Mouse (Mus musculus): Measurements from ENCODE around the gene Mrpl24. TPM values are rescaled to one million over a fixed set of nuclear protein-coding genes. Genes with fewer than 3 reads are reported as not detected.

Mrpl24 gene
- polyA plus RNA-seq, 1 experiment from 2014 or later, result 77.8 TPM

DNA sequence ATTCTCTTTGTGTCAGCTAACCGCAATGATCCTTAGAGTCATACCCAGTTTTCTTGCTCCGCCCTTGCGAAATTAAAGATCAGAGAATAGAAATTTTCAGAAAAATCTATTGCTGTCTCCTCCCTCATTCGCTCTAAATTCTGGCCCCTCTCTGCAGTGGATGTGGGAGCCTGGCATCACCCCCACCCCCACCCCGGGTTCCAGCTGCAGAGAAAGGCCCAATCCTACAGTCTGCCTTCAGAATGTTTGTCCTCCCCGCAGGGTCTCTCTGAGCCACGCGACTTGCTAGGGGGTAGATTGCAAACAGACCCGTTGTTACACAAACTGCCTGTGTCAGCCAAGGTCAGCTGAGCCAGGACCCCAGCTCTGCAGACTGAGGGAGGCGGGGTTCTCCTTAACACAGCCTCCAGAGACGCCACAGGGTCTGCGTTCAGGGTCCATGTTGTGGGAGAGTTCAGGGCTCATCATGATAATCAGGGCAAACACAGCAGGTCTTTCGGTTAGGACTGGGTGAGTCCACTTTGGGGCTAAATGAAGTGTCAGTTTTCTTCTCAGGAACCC, 30.7 kb downstream of the Mrpl24 start:
- 2% methylated on average over 13 of the region's 13 CpGs for WGBS
- H3K4me3 ChIP-seq, result peak overlapping the region; percentile 46
- peak overlapping the region; percentile 67 for H3K4me2 ChIP-seq (replicated peaks)
- H3K9me3 ChIP-seq, result no peaks in the 10 kb centered on the region
- no peak for ATAC-seq (ENCODE audit: low FRiP score, low read depth)
- H3K36me3 ChIP-seq, result peaks cover 11% of the 10 kb centered on the region; the same call in 1 of the 2 replicates
- peaks cover 85% of the 10 kb centered on the region for H3K4me1 ChIP-seq
- no peaks in the 10 kb centered on the region; the same call in 1 of the 2 replicates for H3K27me3 ChIP-seq
- H3K9ac ChIP-seq (replicated peaks), result peak overlapping the region; percentile 48
- H3K27ac ChIP-seq (replicated peaks), result peak overlapping the region; percentile 83

DNA sequence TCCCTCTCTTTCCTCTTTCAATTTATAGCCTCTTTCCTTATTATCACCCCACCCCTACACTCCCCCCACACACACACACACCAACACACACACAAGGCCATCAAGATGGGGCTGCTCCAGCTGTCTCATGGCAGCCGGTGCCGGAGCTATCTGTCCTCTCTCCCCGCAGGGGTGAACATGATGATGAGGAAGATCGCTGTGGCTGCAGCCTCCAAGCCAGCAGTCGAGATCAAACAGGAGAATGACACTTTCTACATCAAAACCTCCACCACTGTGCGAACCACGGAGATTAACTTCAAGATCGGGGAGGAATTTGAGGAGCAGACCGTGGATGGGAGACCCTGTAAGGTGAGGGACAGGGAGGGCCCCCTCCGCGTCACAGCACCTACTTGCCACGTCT, 32.6 kb downstream of the Mrpl24 start:
- peak overlapping the region; percentile 22; the same call in 1 of the 2 replicates for H3K4me3 ChIP-seq
- peaks cover 65% of the 10 kb centered on the region for H3K4me1 ChIP-seq
- WGBS, result 9% methylated on average over 12 of the region's 12 CpGs
- no peaks in the 10 kb centered on the region for H3K9me3 ChIP-seq
- H3K36me3 ChIP-seq, result peaks cover 11% of the 10 kb centered on the region; the same call in 1 of the 2 replicates
- no peak for ATAC-seq (ENCODE audit: low FRiP score, low read depth)
- peak overlapping the region; percentile 41 for H3K9ac ChIP-seq (replicated peaks)
- peak overlapping the region; percentile 67 for H3K4me2 ChIP-seq (replicated peaks)
- H3K27ac ChIP-seq (replicated peaks), result peak overlapping the region; percentile 71
- H3K27me3 ChIP-seq, result no peaks in the 10 kb centered on the region; the same call in 1 of the 2 replicates

DNA sequence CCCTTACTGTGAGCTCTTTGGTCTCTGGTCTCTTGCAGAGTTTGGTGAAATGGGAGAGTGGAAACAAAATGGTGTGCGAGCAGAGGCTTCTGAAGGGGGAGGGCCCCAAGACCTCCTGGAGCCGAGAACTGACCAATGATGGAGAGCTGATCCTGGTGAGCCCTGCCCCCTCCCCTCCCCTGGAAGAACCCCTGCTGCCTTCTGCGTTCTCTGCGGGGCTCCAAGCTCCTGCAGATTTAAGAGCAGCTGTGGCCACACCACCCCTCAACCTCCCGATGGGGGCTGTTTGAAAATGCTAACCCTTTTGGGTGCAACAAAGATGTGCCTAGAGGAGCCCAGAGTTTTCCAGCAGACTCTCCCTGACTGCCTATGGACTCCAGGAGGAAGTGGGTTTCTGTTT, 33.1 kb downstream of the Mrpl24 start:
- H3K27ac ChIP-seq (replicated peaks), result peak overlapping the region; percentile 71
- ATAC-seq (ENCODE audit: low FRiP score, low read depth), result 0 out of 2 replicates have a peak, but pooled peaks have one; percentile 51
- H3K9ac ChIP-seq (replicated peaks), result peak overlapping the region; percentile 41
- 0% methylated on average over 5 of the region's 5 CpGs for WGBS
- H3K4me1 ChIP-seq, result peaks cover 61% of the 10 kb centered on the region
- H3K36me3 ChIP-seq, result peaks cover 11% of the 10 kb centered on the region; the same call in 1 of the 2 replicates
- H3K4me2 ChIP-seq (replicated peaks), result peak overlapping the region; percentile 67
- peak overlapping the region; percentile 22 for H3K4me3 ChIP-seq
- H3K9me3 ChIP-seq, result no peaks in the 10 kb centered on the region
- no peaks in the 10 kb centered on the region; the same call in 1 of the 2 replicates for H3K27me3 ChIP-seq

DNA sequence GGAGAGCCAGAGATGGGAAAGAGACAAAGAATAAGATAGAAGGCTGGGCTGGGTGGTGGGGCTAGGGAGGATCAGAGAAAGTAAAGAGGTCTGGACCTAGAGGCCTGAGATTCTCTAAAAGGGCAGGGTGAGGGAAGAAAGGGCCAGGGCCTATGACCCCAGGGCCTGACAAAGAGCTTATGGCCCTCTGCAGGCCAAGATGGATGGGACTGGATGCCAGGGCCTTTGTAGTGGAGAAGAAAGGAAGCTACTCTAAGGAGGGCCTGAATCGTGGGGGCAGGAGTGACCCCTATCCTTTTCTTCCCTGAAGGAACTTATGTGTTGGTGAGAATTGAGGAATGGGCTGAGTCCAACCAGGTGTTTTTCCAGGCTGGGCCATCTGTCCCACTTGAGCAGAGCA, 38.8 kb downstream of the Mrpl24 start:
- H3K4me3 ChIP-seq, result no peak overlapping the region
- H3K27me3 ChIP-seq, result no peaks in the 10 kb centered on the region
- 0% methylated on average over 1 of the region's 1 CpGs for WGBS
- H3K9ac ChIP-seq (replicated peaks), result no peak overlapping the region
- H3K36me3 ChIP-seq, result peaks cover 11% of the 10 kb centered on the region; the same call in 1 of the 2 replicates
- no peak overlapping the region for H3K4me2 ChIP-seq (replicated peaks)
- H3K9me3 ChIP-seq, result no peaks in the 10 kb centered on the region
- no peak for ATAC-seq (ENCODE audit: low FRiP score, low read depth)
- peaks cover 41% of the 10 kb centered on the region for H3K4me1 ChIP-seq
- H3K27ac ChIP-seq (replicated peaks), result 0 out of 2 replicates have a peak overlapping the region, but pooled peaks have one; percentile 4

- Histone ChIP-seq H3K36me3 (peaks cover 9% of the 10 kb centered on the region; the same call in 1 of the 2 replicates), H3K4me3 (no peak overlapping the region), H3K4me1 (peaks cover 37% of the 10 kb centered on the region), H3K9me3 (no peaks in the 10 kb centered on the region), H3K4me2 (replicated peaks) (no peak overlapping the region), H3K9ac (replicated peaks) (no peak overlapping the region), H3K27ac (replicated peaks) (no peak overlapping the region), H3K27me3 (no peaks in the 10 kb centered on the region)
- 31% methylated on average over 4 of the region's 4 CpGs for WGBS
- ATAC-seq (ENCODE audit: low FRiP score, low read depth), result no peak
Observed at GRCm38 (mm10) chr3:87958476-87958875, 39.2 kb downstream of the Mrpl24 start.

DNA sequence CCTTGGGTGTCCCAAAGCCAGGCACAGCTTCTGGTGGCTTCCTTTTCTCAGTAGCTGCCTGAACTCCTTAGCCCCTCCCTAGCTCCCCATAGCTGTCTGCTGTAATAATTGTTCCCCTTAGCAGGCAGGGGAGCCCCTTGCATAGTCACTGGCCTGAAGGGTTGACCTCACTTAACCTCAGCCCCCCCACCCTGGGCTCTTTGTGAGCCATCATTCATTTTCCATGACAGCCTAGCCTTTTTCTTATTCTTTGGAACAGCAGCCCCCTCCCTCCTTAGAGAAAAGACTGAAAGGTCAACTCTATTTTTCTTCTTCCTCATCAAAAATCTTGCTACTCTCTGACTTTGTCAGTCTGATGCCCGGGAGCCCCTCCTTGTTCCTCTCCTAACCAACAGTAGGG, 39.7 kb downstream of the Mrpl24 start:
- no peaks in the 10 kb centered on the region for H3K9me3 ChIP-seq
- no peak overlapping the region for H3K4me3 ChIP-seq
- no peaks in the 10 kb centered on the region for H3K27me3 ChIP-seq
- 22% methylated on average over 1 of the region's 1 CpGs for WGBS
- ATAC-seq (ENCODE audit: low FRiP score, low read depth), result no peak
- no peak overlapping the region for H3K27ac ChIP-seq (replicated peaks)
- H3K36me3 ChIP-seq, result peaks cover 4% of the 10 kb centered on the region; the same call in 1 of the 2 replicates
- no peak overlapping the region for H3K9ac ChIP-seq (replicated peaks)
- no peak overlapping the region for H3K4me2 ChIP-seq (replicated peaks)
- peaks cover 35% of the 10 kb centered on the region for H3K4me1 ChIP-seq

GRCm38 (mm10) chr3:87959371-87959770, 40.1 kb downstream of the Mrpl24 start:
- WGBS, result 70% methylated on average over 7 of the region's 7 CpGs
- no peak for ATAC-seq (ENCODE audit: low FRiP score, low read depth)
- Histone ChIP-seq H3K4me3 (no peak overlapping the region), H3K27ac (replicated peaks) (0 out of 2 replicates have a peak overlapping the region, but pooled peaks have one; percentile 94), H3K36me3 (no peaks in the 10 kb centered on the region), H3K4me2 (replicated peaks) (no peak overlapping the region), H3K4me1 (peaks cover 35% of the 10 kb centered on the region), H3K27me3 (no peaks in the 10 kb centered on the region), H3K9me3 (no peaks in the 10 kb centered on the region), H3K9ac (replicated peaks) (no peak overlapping the region)

GRCm38 (mm10) chr3:87960191-87960585, 40.9 kb downstream of the Mrpl24 start:
- Histone ChIP-seq H3K27me3 (no peaks in the 10 kb centered on the region), H3K4me3 (peak overlapping the region; percentile 39), H3K27ac (replicated peaks) (peak overlapping the region; percentile 94), H3K4me2 (replicated peaks) (peak overlapping the region; percentile 54), H3K9me3 (no peaks in the 10 kb centered on the region), H3K36me3 (no peaks in the 10 kb centered on the region), H3K9ac (replicated peaks) (peak overlapping the region; percentile 39; the same call in 1 of the 2 replicates), H3K4me1 (peaks cover 35% of the 10 kb centered on the region)
- under 1% methylated on average over 10 of the region's 10 CpGs for WGBS
- ATAC-seq (ENCODE audit: low FRiP score, low read depth), result no peak

- no peaks in the 10 kb centered on the region for H3K9me3 ChIP-seq
Observed at GRCm38 (mm10) chr3:87960586-87961191, 41.4 kb downstream of the Mrpl24 start.

DNA sequence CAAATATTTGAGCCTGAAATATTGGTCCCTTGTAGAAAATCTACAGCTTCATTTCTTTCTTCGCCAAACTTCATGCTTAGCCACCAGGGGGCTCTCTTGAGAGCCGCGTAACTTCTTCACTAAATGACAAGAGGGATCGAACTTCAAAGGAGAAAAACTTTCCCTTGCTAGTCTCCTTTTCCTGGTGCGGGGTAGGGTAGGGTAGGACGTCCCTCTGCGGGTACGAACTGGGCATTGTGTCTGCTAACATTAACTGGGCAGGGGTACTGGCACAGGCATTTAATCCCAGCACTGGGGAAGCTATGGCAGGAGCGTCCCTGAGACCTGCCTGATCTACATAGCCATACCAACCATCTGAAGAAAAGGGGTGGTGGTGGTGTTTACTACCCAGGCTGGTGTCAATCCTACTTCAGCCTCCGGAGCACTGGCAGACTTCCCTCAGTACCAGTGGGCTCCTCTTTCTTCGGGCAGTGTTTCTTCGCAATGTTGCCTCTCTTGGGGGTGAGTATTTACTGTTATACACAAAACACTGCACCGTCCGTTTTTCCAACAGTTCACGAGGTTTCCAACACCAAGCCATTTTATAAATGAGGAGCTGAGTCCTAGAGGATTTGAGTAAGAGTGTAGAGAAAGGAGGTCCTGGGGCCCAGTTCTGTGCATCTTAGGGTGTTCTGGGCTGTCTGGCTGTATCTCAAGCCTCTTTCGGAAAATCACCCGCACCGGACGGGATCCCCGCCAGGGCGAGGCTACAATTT, 51.1 kb downstream of the Mrpl24 start:
- H3K36me3 ChIP-seq, result peaks cover under 1% of the 10 kb centered on the region
- peaks cover 52% of the 10 kb centered on the region for H3K4me1 ChIP-seq
- H3K27ac ChIP-seq (replicated peaks), result peak overlapping the region; percentile 98
- peak overlapping the region; percentile 86 for H3K4me3 ChIP-seq
- H3K9me3 ChIP-seq, result no peaks in the 10 kb centered on the region
- peak; percentile 10; the same call in 1 of the 2 replicates for ATAC-seq (ENCODE audit: low FRiP score, low read depth)
- H3K4me2 ChIP-seq (replicated peaks), result peak overlapping the region; percentile 75
- peak overlapping the region; percentile 96 for H3K9ac ChIP-seq (replicated peaks)
- H3K27me3 ChIP-seq, result 0 out of 2 replicates have a peak, but pooled peaks cover 4% of the 10 kb centered on the region
- under 1% methylated on average over 21 of the region's 21 CpGs for WGBS

More at GRCm38 (mm10) chr3:87960586-87961191, 41.4 kb downstream of the Mrpl24 start:
- peak; percentile 97 for ATAC-seq (ENCODE audit: low FRiP score, low read depth)
- H3K27ac ChIP-seq (replicated peaks), result peak overlapping the region; percentile 94
- peak overlapping the region; percentile 70 for H3K9ac ChIP-seq (replicated peaks)
- under 1% methylated on average over 27 of the region's 27 CpGs for WGBS
- peaks cover 35% of the 10 kb centered on the region for H3K4me1 ChIP-seq
- no peaks in the 10 kb centered on the region for H3K36me3 ChIP-seq
- H3K4me2 ChIP-seq (replicated peaks), result peak overlapping the region; percentile 54
- H3K4me3 ChIP-seq, result peak overlapping the region; percentile 39
- H3K27me3 ChIP-seq, result no peaks in the 10 kb centered on the region

GRCm38 (mm10) chr3:87970939-87971488, 51.7 kb downstream of the Mrpl24 start, which contains the start of gene Nes:
Gene Nes, plus strand, starts transcription at chr3:87971078.
- Histone ChIP-seq H3K27ac (replicated peaks) (peak within 1 kb of the TSS; percentile 98), H3K4me1 (peaks cover 56% of the 10 kb centered on the region)

More at GRCm38 (mm10) chr3:87970939-87971488, 51.7 kb downstream of the Mrpl24 start, which contains the start of gene Nes:
- Histone ChIP-seq H3K36me3 (peaks cover 7% of the 10 kb centered on the region), H3K9me3 (no peaks in the 10 kb centered on the region), H3K27me3 (0 out of 2 replicates have a peak, but pooled peaks cover 4% of the 10 kb centered on the region), H3K9ac (replicated peaks) (peak within 1 kb of the TSS; percentile 96), H3K4me3 (peak within 1 kb of the TSS; percentile 86), H3K4me2 (replicated peaks) (peak within 1 kb of the TSS; percentile 75)
- under 1% methylated on average over 44 of the region's 44 CpGs for WGBS
- peak; percentile 42 for ATAC-seq (ENCODE audit: low FRiP score, low read depth)
